Mouse (Mus musculus) cerebellum, adult 2 months (tissue): ENCODE data around the gene Krt90.

Source experiments
- CTCF ChIP-seq: fragments of 200-500 bp; IDR thresholded peaks from 2 replicates; pipeline ENCODE4 v1.5.1; 2011; ENCODE audit warnings: low read depth, mild to moderate bottlenecking, control low read depth, low read length, moderate library complexity, borderline replicate concordance; ENCODE audit not compliant: insufficient read depth
- POLR2A ChIP-seq: fragments of 200-500 bp; IDR thresholded peaks from 2 replicates; pipeline ENCODE4 v1.6.1; 2011; ENCODE audit warnings: low read length, control low read depth, borderline replicate concordance; ENCODE audit not compliant: insufficient read depth

DNA sequence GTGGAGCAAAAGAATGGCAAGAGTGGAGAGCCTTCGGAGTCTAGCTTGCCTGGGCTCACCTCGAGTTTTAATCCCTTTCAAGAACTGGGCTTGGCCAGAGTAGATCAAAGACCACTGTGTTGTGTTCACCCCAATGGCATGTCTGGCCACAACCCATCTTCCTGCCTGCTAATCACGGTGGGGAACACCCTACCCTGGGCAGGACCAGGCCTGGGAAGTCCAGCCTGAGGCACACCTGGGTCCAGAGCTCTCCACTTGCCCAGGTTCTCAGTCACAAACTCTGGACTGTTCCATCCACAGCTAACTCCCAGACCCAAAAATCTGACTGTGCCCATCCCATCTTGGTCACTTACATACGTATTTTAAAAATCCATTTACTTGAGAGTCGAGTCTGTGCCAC, at the start of gene Krt90:
- no peak for TF ChIP-seq CTCF
- no peak for TF ChIP-seq POLR2A
